Mouse (Mus musculus): Measurements from ENCODE around the gene Zfand3. TPM values are rescaled to one million over a fixed set of nuclear protein-coding genes. Genes with fewer than 3 reads are reported as not detected.
A peak's percentile ranks its signal among the peaks of the same experiment; 100 is the strongest.

Gene Zfand3
- polyA plus RNA-seq, 2 experiments = 9.6 to 19.2 TPM

DNA sequence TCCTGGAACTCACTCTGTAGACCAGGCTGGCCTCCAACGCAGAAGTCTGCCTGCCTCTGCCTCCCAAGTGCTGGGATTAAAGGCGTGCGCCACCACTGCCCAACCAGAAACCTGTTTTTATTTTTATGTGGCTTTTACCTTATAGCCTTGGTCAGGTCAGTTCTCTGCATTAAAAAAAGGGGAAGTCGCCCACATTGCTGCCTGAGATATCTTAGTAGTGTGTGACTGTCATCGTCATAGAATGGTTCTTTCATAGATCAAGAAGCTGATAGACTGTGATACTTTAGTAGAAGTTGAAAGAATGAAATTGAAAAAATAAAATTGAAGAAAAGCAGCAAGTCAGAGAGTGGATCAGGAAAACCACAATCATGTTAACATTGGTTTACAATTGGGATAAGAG, 98.5 kb downstream of the Zfand3 start:
- H3K4me2 ChIP-seq (ENCODE audit: low read depth) = no peak overlapping the region
- 38% methylated on average over 5 of the region's 5 CpGs for WGBS (ENCODE audit: insufficient replicate concordance)
- TF ChIP-seq EP300 (IDR thresholded peaks at IDR 0.05; ENCODE audit: low read depth) (no peak), CTCF (IDR thresholded peaks at IDR 0.05; ENCODE audit: low read depth) (no peak)
- no peak overlapping the region for H3K27ac ChIP-seq
- no peak for ATAC-seq (ENCODE audit: insufficient read depth)
- no peak for DNase-seq (ENCODE audit: low read depth in 3 of 3, low spot score in 3 of 3)
- H3K4me3 ChIP-seq (ENCODE audit: insufficient read depth in 1 of 2, low read depth in 2 of 2, low read length in 2 of 2) = no peak overlapping the region
- peaks cover 3 to 6% of the 10 kb centered on the region in 2 experiments; a peak in 3 of 4 replicates for H3K4me1 ChIP-seq (replicated peaks; ENCODE audit: control insufficient read depth in 2 of 2, insufficient read depth in 2 of 2, low read length in 1 of 2)
- no peaks in the 10 kb centered on the region for H3K9me3 ChIP-seq (ENCODE audit: control insufficient read depth, low read length)
- H3K9ac ChIP-seq (replicated peaks) = no peak overlapping the region
- H3K27me3 ChIP-seq (ENCODE audit: control insufficient read depth, insufficient read depth, low read length) = no peaks in the 10 kb centered on the region
- no peaks in the 10 kb centered on the region for H3K36me3 ChIP-seq (replicated peaks; ENCODE audit: control insufficient read depth, insufficient read depth, low read depth)

DNA sequence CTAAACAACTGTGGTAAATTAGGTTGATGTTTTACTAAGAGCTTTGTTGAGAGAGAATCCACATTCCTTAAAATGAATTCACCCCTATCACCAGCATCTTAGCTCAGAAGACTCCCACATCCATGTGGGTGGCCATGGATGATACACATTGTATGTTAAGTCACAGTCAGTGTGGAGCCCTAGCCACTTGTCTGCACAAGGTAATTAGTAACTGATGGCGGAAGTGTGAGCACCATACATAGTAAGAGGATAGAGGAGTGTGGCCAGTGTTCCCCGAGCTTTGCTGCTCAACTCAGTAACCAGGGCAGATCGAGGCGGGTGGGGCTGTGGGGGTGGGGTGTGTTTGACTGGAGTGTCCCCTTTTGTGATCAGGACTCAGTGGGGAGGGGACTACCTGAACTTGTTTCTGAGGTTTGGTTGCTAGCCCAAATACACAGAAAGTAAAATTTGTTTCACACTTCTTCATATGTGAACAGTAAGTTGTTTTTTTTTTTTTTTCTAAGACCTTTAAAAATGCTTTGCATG, 99.2 kb downstream of the Zfand3 start:
- 46% methylated on average over 4 of the region's 4 CpGs for WGBS (ENCODE audit: insufficient replicate concordance)
- no peak for ATAC-seq (ENCODE audit: insufficient read depth)
- no peak overlapping the region for H3K4me2 ChIP-seq (ENCODE audit: low read depth)
- no peak for DNase-seq (ENCODE audit: low read depth in 3 of 3, low spot score in 3 of 3)
- peaks cover 3 to 6% of the 10 kb centered on the region in 2 experiments; a peak in 3 of 4 replicates for H3K4me1 ChIP-seq (replicated peaks; ENCODE audit: control insufficient read depth in 2 of 2, insufficient read depth in 2 of 2, low read length in 1 of 2)
- no peak overlapping the region for H3K4me3 ChIP-seq (ENCODE audit: insufficient read depth in 1 of 2, low read depth in 2 of 2, low read length in 2 of 2)
- H3K36me3 ChIP-seq (replicated peaks; ENCODE audit: control insufficient read depth, insufficient read depth, low read depth) = no peaks in the 10 kb centered on the region
- no peak for TF ChIP-seq CTCF (IDR thresholded peaks at IDR 0.05; ENCODE audit: low read depth)
- TF ChIP-seq EP300 (IDR thresholded peaks at IDR 0.05; ENCODE audit: low read depth) = no peak
- no peak overlapping the region for H3K27ac ChIP-seq
- H3K9ac ChIP-seq (replicated peaks) = no peak overlapping the region
- H3K9me3 ChIP-seq (ENCODE audit: control insufficient read depth, low read length) = no peaks in the 10 kb centered on the region
- H3K27me3 ChIP-seq (ENCODE audit: control insufficient read depth, insufficient read depth, low read length) = no peaks in the 10 kb centered on the region

DNA sequence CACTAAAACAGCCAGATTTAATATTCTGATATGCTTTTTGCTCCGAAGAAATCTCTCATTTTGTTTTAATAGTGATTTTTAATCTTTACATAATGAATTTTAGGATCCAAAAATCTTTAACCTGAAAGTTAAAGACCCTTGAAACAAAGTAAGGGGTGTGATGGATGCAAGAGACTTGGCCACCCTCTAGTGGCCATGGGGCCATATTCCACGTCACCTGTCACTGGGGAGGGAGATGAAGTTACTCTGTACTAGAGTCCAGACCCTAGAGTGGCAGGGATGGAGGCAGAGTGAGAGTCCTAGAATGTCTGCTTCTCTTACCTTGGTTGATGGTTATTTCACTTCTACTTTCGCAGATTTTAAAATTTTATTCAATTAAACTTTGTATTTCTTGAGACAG, 100.8 kb downstream of the Zfand3 start:
- Histone ChIP-seq H3K4me1 (replicated peaks; ENCODE audit: control insufficient read depth in 2 of 2, insufficient read depth in 2 of 2, low read length in 1 of 2) (peaks cover 0 to 4% of the 10 kb centered on the region in 2 experiments; a peak in 3 of 4 replicates), H3K27me3 (ENCODE audit: control insufficient read depth, insufficient read depth, low read length) (no peaks in the 10 kb centered on the region), H3K9ac (replicated peaks) (no peak overlapping the region), H3K4me3 (ENCODE audit: insufficient read depth in 1 of 2, low read depth in 2 of 2, low read length in 2 of 2) (no peak overlapping the region), H3K27ac (no peak overlapping the region), H3K36me3 (replicated peaks; ENCODE audit: control insufficient read depth, insufficient read depth, low read depth) (no peaks in the 10 kb centered on the region), H3K4me2 (ENCODE audit: low read depth) (no peak overlapping the region), H3K9me3 (ENCODE audit: control insufficient read depth, low read length) (no peaks in the 10 kb centered on the region)
- no peak for DNase-seq (ENCODE audit: low read depth in 3 of 3, low spot score in 3 of 3)
- WGBS (ENCODE audit: insufficient replicate concordance) = 75% methylated on average over 3 of the region's 3 CpGs
- ATAC-seq (ENCODE audit: insufficient read depth) = no peak
- no peak for TF ChIP-seq EP300 (IDR thresholded peaks at IDR 0.05; ENCODE audit: low read depth)
- TF ChIP-seq CTCF (IDR thresholded peaks at IDR 0.05; ENCODE audit: low read depth) = peak; percentile 61

DNA sequence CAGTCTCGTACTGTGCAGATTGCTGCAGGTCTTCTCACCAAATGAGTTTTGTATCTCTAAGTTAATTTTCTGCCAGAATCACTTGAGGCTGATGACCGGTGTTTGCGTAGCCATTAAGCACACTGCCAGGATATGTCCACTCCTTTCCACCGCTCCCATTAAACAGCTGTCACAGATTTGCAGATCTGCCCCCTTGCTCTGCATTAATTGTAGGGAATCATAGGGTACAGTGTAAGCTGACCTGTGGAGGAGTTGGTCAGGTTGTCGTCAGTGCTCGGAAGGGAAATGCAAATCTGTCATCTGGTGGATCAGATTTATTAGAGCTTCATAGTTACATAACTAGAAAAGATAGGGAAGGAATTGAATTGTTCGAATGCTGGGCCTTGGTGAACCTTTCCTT, 106.1 kb downstream of the Zfand3 start:
- ATAC-seq (ENCODE audit: insufficient read depth) (no peak), DNase-seq (ENCODE audit: low read depth in 3 of 3, low spot score in 3 of 3) (no peak)
- no peak for TF ChIP-seq EP300 (IDR thresholded peaks at IDR 0.05; ENCODE audit: low read depth)
- no peak for TF ChIP-seq CTCF (IDR thresholded peaks at IDR 0.05; ENCODE audit: low read depth)
- Histone ChIP-seq H3K4me3 (ENCODE audit: insufficient read depth in 1 of 2, low read depth in 2 of 2, low read length in 2 of 2) (no peak overlapping the region), H3K9ac (replicated peaks) (no peak overlapping the region), H3K4me1 (replicated peaks; ENCODE audit: control insufficient read depth in 2 of 2, insufficient read depth in 2 of 2, low read length in 1 of 2) (peaks cover 5 to 14% of the 10 kb centered on the region in 2 experiments; a peak in 3 of 4 replicates), H3K27me3 (ENCODE audit: control insufficient read depth, insufficient read depth, low read length) (no peaks in the 10 kb centered on the region), H3K27ac (no peak overlapping the region), H3K36me3 (replicated peaks; ENCODE audit: control insufficient read depth, insufficient read depth, low read depth) (no peaks in the 10 kb centered on the region), H3K9me3 (ENCODE audit: control insufficient read depth, low read length) (no peaks in the 10 kb centered on the region), H3K4me2 (ENCODE audit: low read depth) (no peak overlapping the region)
- WGBS (ENCODE audit: insufficient replicate concordance) = 81% methylated on average over 7 of the region's 7 CpGs

DNA sequence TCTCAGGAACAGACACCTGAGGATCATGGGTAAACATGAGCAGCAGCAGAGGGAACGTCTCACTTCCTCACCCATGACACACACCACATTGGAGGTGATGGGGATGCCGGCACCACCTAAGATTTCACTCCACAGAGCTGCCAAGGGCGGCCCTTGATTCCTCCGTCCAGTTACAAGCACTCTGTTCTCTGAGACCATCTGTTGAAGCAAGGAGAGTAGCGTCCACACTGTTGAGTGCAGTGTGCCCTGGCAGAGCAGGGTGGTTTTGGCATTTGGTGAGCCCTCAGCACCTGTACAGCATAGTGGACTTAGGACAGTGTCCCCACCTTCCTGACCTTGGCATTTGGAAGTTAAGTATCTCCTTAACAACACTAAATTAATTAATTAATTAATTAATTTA, 107.0 kb downstream of the Zfand3 start:
- peaks cover 5 to 14% of the 10 kb centered on the region in 2 experiments; a peak in 3 of 4 replicates for H3K4me1 ChIP-seq (replicated peaks; ENCODE audit: control insufficient read depth in 2 of 2, insufficient read depth in 2 of 2, low read length in 1 of 2)
- no peak overlapping the region for H3K9ac ChIP-seq (replicated peaks)
- DNase-seq (ENCODE audit: low read depth in 3 of 3, low spot score in 3 of 3) (no peak), ATAC-seq (ENCODE audit: insufficient read depth) (no peak)
- H3K27me3 ChIP-seq (ENCODE audit: control insufficient read depth, insufficient read depth, low read length) = no peaks in the 10 kb centered on the region
- H3K27ac ChIP-seq = no peak overlapping the region
- 73% methylated on average over 5 of the region's 5 CpGs for WGBS (ENCODE audit: insufficient replicate concordance)
- H3K36me3 ChIP-seq (replicated peaks; ENCODE audit: control insufficient read depth, insufficient read depth, low read depth) = no peaks in the 10 kb centered on the region
- no peak for TF ChIP-seq CTCF (IDR thresholded peaks at IDR 0.05; ENCODE audit: low read depth)
- no peak for TF ChIP-seq EP300 (IDR thresholded peaks at IDR 0.05; ENCODE audit: low read depth)
- H3K4me2 ChIP-seq (ENCODE audit: low read depth) = no peak overlapping the region
- H3K4me3 ChIP-seq (ENCODE audit: insufficient read depth in 1 of 2, low read depth in 2 of 2, low read length in 2 of 2) = no peak overlapping the region
- H3K9me3 ChIP-seq (ENCODE audit: control insufficient read depth, low read length) = no peaks in the 10 kb centered on the region

All from liver, embryonic 14.5 days (tissue).